Mouse (Mus musculus): ENCODE data around the gene Asb18. TPM values are rescaled to one million over a fixed set of nuclear protein-coding genes. Genes with fewer than 3 reads are reported as not detected.

Gene Asb18
- total RNA-seq, 1 experiment: not detected

DNA sequence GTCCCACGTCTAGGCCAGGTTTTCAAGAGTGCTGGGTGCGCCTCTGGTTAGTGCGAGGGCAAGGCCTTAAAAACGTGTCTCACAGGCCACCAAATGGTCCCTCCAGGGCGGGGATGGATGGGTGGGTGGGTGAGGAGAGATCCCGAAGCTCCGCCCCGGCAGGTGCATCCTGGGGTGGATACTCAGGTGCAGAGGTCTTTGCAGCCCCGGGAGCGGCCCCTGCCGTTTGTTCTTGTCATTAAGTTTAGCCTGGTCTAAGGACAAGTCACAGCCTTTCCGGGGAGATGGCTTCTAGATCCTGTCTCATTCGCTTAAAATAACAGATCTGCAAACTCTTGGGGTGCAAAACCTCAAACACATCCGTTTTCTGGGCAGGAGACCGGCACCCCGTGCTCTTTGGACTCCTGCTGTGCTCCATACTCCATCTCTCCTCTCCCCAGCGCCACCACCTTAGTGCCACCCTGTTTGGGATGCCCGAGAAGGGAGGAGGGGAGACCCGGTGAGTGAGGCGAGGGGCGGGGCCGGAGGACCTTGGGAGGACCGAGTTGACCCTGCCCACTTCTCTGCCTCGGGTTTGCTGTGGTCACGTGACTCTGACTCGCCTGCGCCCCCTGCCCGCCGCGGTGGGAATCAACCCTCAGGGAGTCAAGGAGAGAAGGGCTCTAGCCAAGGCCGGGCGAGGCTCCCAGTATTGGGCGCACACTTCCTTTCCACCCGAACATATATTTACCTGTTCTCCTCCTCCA lies 74.3 kb downstream of the Asb18 start:
- Histone ChIP-seq H3K9me3 (ENCODE audit: control insufficient read depth, insufficient read depth, low read depth, low read length) (no peaks in the 10 kb centered on the region), H3K9ac (ENCODE audit: insufficient read depth, low read depth, low read length, poor library complexity, severe bottlenecking) (peak overlapping the region; percentile 12; the same call in 1 of the 2 replicates), H3K36me3 (ENCODE audit: control insufficient read depth, insufficient read depth, low read length, poor library complexity, severe bottlenecking) (no peaks in the 10 kb centered on the region), H3K4me1 (ENCODE audit: control insufficient read depth in 2 of 2, insufficient read depth in 2 of 2, low read length in 2 of 2, poor library complexity in 1 of 2) (peaks cover 0 to 15% of the 10 kb centered on the region in 2 experiments; a peak in 2 of 4 replicates), H3K4me3 (ENCODE audit: insufficient read depth in 1 of 2, low read depth in 1 of 2, low read length in 2 of 2, poor library complexity in 1 of 2, severe bottlenecking in 1 of 2) (peak overlapping the region; percentile 48 to 53), H3K27ac (ENCODE audit: insufficient read depth, low read depth, low read length, poor library complexity, severe bottlenecking) (no peak overlapping the region)
- in situ Hi-C loops (cut with MboI; ENCODE audit: low sequenced_read_pairs in 2 of 2, unreplicated experiment in 2 of 2): loop anchor here (10.0 to 25.0 kb wide), 2 partner anchors 178 to 295 kb away; no protein-coding TSS in a partner anchor
- DNase-seq (ENCODE audit: low read depth, low spot score): peak; percentile 92
- no peak for TF ChIP-seq HCFC1 (IDR thresholded peaks at IDR 0.05; ENCODE audit: borderline replicate concordance, insufficient read depth, low read length)
- TF ChIP-seq MAFK (IDR thresholded peaks at IDR 0.05; ENCODE audit: insufficient read depth, low read depth, low read length): no peak
- no peak for TF ChIP-seq ZC3H11A (IDR thresholded peaks at IDR 0.05; ENCODE audit: borderline replicate concordance, low read depth, low read length)
- no peak for TF ChIP-seq ZNF384 (IDR thresholded peaks at IDR 0.05; ENCODE audit: low read depth, low read length)
- TF ChIP-seq CHD2 (IDR thresholded peaks at IDR 0.05; ENCODE audit: low read depth, low read length): no peak

DNA sequence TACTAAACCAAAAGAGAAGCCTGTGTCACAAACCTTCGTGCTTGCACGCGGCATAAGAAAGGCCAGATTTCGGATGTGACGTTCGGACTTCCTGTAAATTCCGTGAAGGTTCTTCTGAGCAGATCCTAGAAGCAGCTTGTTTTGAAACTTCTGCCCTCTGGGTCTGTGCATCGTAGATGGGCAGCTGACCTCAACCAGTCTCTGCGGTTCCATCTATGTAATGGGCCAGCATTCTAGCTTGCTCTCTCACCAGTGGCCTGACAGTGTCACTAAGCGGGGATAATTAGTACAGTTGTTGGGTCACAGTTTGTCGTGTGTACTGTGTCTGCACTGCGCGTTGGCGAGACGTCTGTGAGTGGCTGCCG lies 74.9 kb downstream of the Asb18 start:
- no peak for TF ChIP-seq MAFK (IDR thresholded peaks at IDR 0.05; ENCODE audit: insufficient read depth, low read depth, low read length)
- no peak for TF ChIP-seq ZC3H11A (IDR thresholded peaks at IDR 0.05; ENCODE audit: borderline replicate concordance, low read depth, low read length)
- TF ChIP-seq HCFC1 (IDR thresholded peaks at IDR 0.05; ENCODE audit: borderline replicate concordance, insufficient read depth, low read length): no peak
- TF ChIP-seq CHD2 (IDR thresholded peaks at IDR 0.05; ENCODE audit: low read depth, low read length): no peak
- TF ChIP-seq ZNF384 (IDR thresholded peaks at IDR 0.05; ENCODE audit: low read depth, low read length): no peak
- Histone ChIP-seq H3K9me3 (ENCODE audit: control insufficient read depth, insufficient read depth, low read depth, low read length) (no peaks in the 10 kb centered on the region), H3K4me1 (ENCODE audit: control insufficient read depth in 2 of 2, insufficient read depth in 2 of 2, low read length in 2 of 2, poor library complexity in 1 of 2) (peaks cover 0 to 15% of the 10 kb centered on the region in 2 experiments; a peak in 3 of 4 replicates), H3K27ac (ENCODE audit: insufficient read depth, low read depth, low read length, poor library complexity, severe bottlenecking) (no peak overlapping the region), H3K9ac (ENCODE audit: insufficient read depth, low read depth, low read length, poor library complexity, severe bottlenecking) (peak overlapping the region; percentile 11; the same call in 1 of the 2 replicates), H3K36me3 (ENCODE audit: control insufficient read depth, insufficient read depth, low read length, poor library complexity, severe bottlenecking) (no peaks in the 10 kb centered on the region), H3K4me3 (ENCODE audit: insufficient read depth in 1 of 2, low read depth in 1 of 2, low read length in 2 of 2, poor library complexity in 1 of 2, severe bottlenecking in 1 of 2) (peak overlapping the region; percentile 4 to 48; a peak in 3 of 4 replicates)
- DNase-seq (ENCODE audit: low read depth, low spot score): no peak
- in situ Hi-C loops (cut with MboI; ENCODE audit: low sequenced_read_pairs in 2 of 2, unreplicated experiment in 2 of 2): loop anchor here in 1 of 2 experiments (25.0 kb wide), 1 partner anchor 177 kb away; no protein-coding TSS in a partner anchor

DNA sequence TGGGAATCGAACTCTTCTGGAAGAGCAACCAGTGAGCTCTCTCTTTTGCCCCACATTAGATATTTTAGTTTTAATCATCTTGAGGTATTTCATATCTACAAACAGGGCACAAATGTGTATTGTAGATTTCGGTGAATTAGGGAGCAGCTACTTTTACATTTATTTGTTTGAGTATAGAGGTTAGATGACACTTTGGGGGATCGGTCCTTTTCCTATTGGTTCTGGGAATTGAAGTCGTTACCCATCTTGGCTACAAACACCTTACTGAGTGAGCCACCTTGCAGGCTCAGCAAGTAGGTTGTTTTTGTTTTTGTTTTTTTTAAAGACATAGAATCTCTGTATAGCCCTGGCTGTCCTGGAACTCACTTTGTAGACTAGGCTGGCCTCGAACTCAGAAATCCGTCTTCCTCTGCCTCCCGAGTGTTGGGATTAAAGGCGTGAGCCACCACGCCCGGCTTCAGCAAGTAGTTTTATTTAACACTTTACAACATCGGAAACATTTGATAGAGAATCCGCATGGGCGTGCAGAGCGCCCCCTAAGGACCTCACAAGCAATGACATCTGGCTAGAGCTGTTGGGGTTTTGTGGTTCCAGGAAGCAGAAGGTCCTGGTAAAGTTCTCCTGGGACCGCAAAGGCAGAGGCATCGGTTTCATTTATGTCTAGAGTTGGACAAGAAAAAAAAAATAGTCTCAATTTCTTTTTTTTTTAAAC lies 75.4 kb downstream of the Asb18 start:
- no peak for DNase-seq (ENCODE audit: low read depth, low spot score)
- no peak overlapping the region for H3K9ac ChIP-seq (ENCODE audit: insufficient read depth, low read depth, low read length, poor library complexity, severe bottlenecking)
- peaks cover 0 to 15% of the 10 kb centered on the region in 2 experiments; a peak in 3 of 4 replicates for H3K4me1 ChIP-seq (ENCODE audit: control insufficient read depth in 2 of 2, insufficient read depth in 2 of 2, low read length in 2 of 2, poor library complexity in 1 of 2)
- no peaks in the 10 kb centered on the region for H3K9me3 ChIP-seq (ENCODE audit: control insufficient read depth, insufficient read depth, low read depth, low read length)
- H3K4me3 ChIP-seq (ENCODE audit: insufficient read depth in 1 of 2, low read depth in 1 of 2, low read length in 2 of 2, poor library complexity in 1 of 2, severe bottlenecking in 1 of 2): 0 out of 4 replicates have a peak overlapping the region, but pooled peaks of 1 of the 2 experiments have one; percentile 48
- in situ Hi-C loops (cut with MboI; ENCODE audit: low sequenced_read_pairs in 2 of 2, unreplicated experiment in 2 of 2): loop anchor here in 1 of 2 experiments (25.0 kb wide), 1 partner anchor 177 kb away; no protein-coding TSS in a partner anchor
- TF ChIP-seq CHD2 (IDR thresholded peaks at IDR 0.05; ENCODE audit: low read depth, low read length) (no peak), ZC3H11A (IDR thresholded peaks at IDR 0.05; ENCODE audit: borderline replicate concordance, low read depth, low read length) (no peak), HCFC1 (IDR thresholded peaks at IDR 0.05; ENCODE audit: borderline replicate concordance, insufficient read depth, low read length) (no peak), MAFK (IDR thresholded peaks at IDR 0.05; ENCODE audit: insufficient read depth, low read depth, low read length) (no peak), ZNF384 (IDR thresholded peaks at IDR 0.05; ENCODE audit: low read depth, low read length) (no peak)
- no peak overlapping the region for H3K27ac ChIP-seq (ENCODE audit: insufficient read depth, low read depth, low read length, poor library complexity, severe bottlenecking)
- H3K36me3 ChIP-seq (ENCODE audit: control insufficient read depth, insufficient read depth, low read length, poor library complexity, severe bottlenecking): peaks cover 2% of the 10 kb centered on the region; the same call in 1 of the 2 replicates

DNA sequence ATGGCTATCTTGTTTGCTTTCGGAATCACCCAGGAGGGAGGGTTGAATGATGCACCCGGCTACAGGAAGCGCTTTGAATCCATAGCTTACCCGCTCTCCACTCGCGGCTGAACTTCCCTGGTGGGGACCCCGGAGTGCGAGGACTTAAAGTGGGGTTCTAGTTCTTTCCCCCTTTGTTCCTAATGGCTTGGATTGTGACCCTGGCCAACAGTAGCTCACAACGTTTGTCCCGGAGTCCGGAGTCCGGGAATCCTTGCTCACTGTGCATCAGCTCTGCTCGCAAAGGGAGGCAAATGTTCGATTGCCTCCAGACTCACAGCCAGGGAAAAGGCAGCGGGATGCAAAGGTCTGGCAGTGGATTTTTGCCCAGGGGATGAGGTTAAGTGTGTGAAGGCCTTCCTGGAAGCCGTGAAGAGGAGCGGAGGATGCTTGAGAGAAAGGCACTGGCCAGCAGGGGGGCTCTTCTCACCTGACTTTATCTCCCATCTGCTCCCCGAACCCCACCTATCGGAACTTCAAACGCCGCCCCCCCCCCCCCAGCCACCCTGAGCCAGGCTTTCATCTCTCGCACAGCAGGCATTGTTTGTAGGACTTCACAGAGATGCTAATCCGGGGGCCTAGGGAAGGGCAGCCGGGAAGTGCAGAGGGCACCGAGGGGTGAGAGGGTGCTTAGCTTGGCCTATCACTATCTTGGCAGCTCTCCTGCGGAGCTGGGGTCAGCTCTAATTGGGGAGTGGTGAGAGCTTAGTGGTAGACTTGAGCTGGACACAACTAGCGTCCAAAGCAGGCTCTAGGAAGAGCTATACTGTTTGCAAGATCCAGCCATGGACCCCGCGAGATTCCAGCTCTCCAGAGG lies 78.7 kb downstream of the Asb18 start:
- DNase-seq (ENCODE audit: low read depth, low spot score): no peak
- Histone ChIP-seq H3K9me3 (ENCODE audit: control insufficient read depth, insufficient read depth, low read depth, low read length) (no peaks in the 10 kb centered on the region), H3K4me1 (ENCODE audit: control insufficient read depth in 2 of 2, insufficient read depth in 2 of 2, low read length in 2 of 2, poor library complexity in 1 of 2) (peaks cover 2 to 11% of the 10 kb centered on the region in 2 experiments), H3K36me3 (ENCODE audit: control insufficient read depth, insufficient read depth, low read length, poor library complexity, severe bottlenecking) (peaks cover 2% of the 10 kb centered on the region; the same call in 1 of the 2 replicates), H3K9ac (ENCODE audit: insufficient read depth, low read depth, low read length, poor library complexity, severe bottlenecking) (no peak overlapping the region), H3K27ac (ENCODE audit: insufficient read depth, low read depth, low read length, poor library complexity, severe bottlenecking) (no peak overlapping the region), H3K4me3 (ENCODE audit: insufficient read depth in 1 of 2, low read depth in 1 of 2, low read length in 2 of 2, poor library complexity in 1 of 2, severe bottlenecking in 1 of 2) (no peak overlapping the region; a peak in 1 of 4 replicates)
- TF ChIP-seq HCFC1 (IDR thresholded peaks at IDR 0.05; ENCODE audit: borderline replicate concordance, insufficient read depth, low read length): no peak
- no peak for TF ChIP-seq MAFK (IDR thresholded peaks at IDR 0.05; ENCODE audit: insufficient read depth, low read depth, low read length)
- TF ChIP-seq ZC3H11A (IDR thresholded peaks at IDR 0.05; ENCODE audit: borderline replicate concordance, low read depth, low read length): no peak
- TF ChIP-seq CHD2 (IDR thresholded peaks at IDR 0.05; ENCODE audit: low read depth, low read length): no peak
- TF ChIP-seq ZNF384 (IDR thresholded peaks at IDR 0.05; ENCODE audit: low read depth, low read length): no peak
- in situ Hi-C loops (cut with MboI; ENCODE audit: low sequenced_read_pairs in 2 of 2, unreplicated experiment in 2 of 2): loop anchor here in 1 of 2 experiments (25.0 kb wide), 1 partner anchor 173 kb away; no protein-coding TSS in a partner anchor

All from ES-E14 (cell line).